Mouse (Mus musculus) limb, embryonic 14.5 days (tissue): ENCODE results near the gene Lrmda. TPM values are rescaled to one million over a fixed set of nuclear protein-coding genes. Genes with fewer than 3 reads are reported as not detected.
A peak's percentile ranks its signal among the peaks of the same experiment; 100 is the strongest.

Experiments
- ATAC-seq: fragments of 200-750 bp; cut with Nextera tagmentation; 2 replicates; pipeline ENCODE4 v1.8.0; 2017; ENCODE audit warnings: low read depth, moderate number of reproducible peaks, moderate TSS enrichment; ENCODE audit not compliant: low FRiP score
- DNase-seq: peaks from one replicate; pipeline ENCODE4 v3.0.0-alpha.2; 2015; ENCODE audit warnings: low spot score
- H3K27ac ChIP-seq: fragments of 300-500 bp; sonication (generic); replicated peaks from 2 replicates; pipeline ENCODE4 v1.5.1; 2014; ENCODE audit warnings: low read depth, mild to moderate bottlenecking, low read length, moderate library complexity, mixed read lengths
- H3K27me3 ChIP-seq: fragments of 300-500 bp; sonication (generic); 2 replicates; pipeline ENCODE4 v1.6.1; 2014; ENCODE audit warnings: low read length, mixed read lengths; ENCODE audit not compliant: control insufficient read depth, insufficient read depth
- H3K36me3 ChIP-seq: fragments of 300-500 bp; sonication (generic); 2 replicates; pipeline ENCODE4 v1.6.1; 2014; ENCODE audit warnings: mild to moderate bottlenecking, low read length, moderate library complexity, mixed read lengths; ENCODE audit not compliant: control insufficient read depth, insufficient read depth
- H3K4me1 ChIP-seq: fragments of 300-500 bp; sonication (generic); 2 replicates; pipeline ENCODE4 v1.6.1; 2014; ENCODE audit warnings: antibody characterized with exemption, low read length, mixed read lengths; ENCODE audit not compliant: control insufficient read depth, insufficient read depth
- H3K4me2 ChIP-seq: fragments of 300-500 bp; sonication (generic); replicated peaks from 2 replicates; pipeline ENCODE4 v1.6.1; 2014; ENCODE audit warnings: low read depth, mild to moderate bottlenecking, low read length, moderate library complexity; ENCODE audit not compliant: severe bottlenecking
- H3K4me3 ChIP-seq: fragments of 300-500 bp; sonication (generic); replicated peaks from 2 replicates; pipeline ENCODE4 v1.5.1; 2014; ENCODE audit warnings: low read length
- H3K9ac ChIP-seq: fragments of 300-500 bp; sonication (generic); 2 replicates; pipeline ENCODE4 v1.6.1; 2014; ENCODE audit warnings: mild to moderate bottlenecking, low read depth, low read length, moderate library complexity; ENCODE audit not compliant: severe bottlenecking
- H3K9me3 ChIP-seq: fragments of 300-500 bp; sonication (generic); 2 replicates; pipeline ENCODE4 v1.6.1; 2016; ENCODE audit warnings: low read length; ENCODE audit not compliant: control insufficient read depth
- POLR2A ChIP-seq: fragments of 200-500 bp; IDR thresholded peaks from 2 replicates; pipeline ENCODE4 v1.8.0; 2012; ENCODE audit warnings: inconsistent platforms, mild to moderate bottlenecking, moderate library complexity, borderline replicate concordance; ENCODE audit not compliant: insufficient read depth, insufficient read length; ENCODE audit errors: extremely low read depth
- WGBS: fragments of 180-500 bp; shearing (Covaris S2); extraction: QIAGEN DNeasy Blood & Tissue Kit; methylation state at CpG from one replicate; pipeline ENCODE4 v1.1.7; 2014; 5-methylcytosine and 5-hydroxymethylcytosine counted together
- polyA plus RNA-seq, 2 experiments: library from polyadenylated mRNA; depleted of rRNA in 1 of 2; stranded (reverse) in 1 of 2; unstranded in 1 of 2; fragments of >200 nt; fragmentation: Nextera tagmentation in 1 of 2; extraction: Ambion mirVana in 1 of 2; gene quantifications; 2 replicates each; pipeline versions ENCODE4 v1.2.1 to v1.2.3; 2012 to 2014

Gene Lrmda
- polyA plus RNA-seq, 2 experiments, result 0.08 to 0.72 TPM

- no peaks in the 10 kb centered on the region for H3K9me3 ChIP-seq
- H3K27ac ChIP-seq, result 0 out of 2 replicates have a peak overlapping the region, but pooled peaks have one; percentile 19
- WGBS, result 30% methylated on average over 5 of the region's 5 CpGs
- ATAC-seq (peak; percentile 47), DNase-seq (peak; percentile 33)
- no peak overlapping the region for H3K4me3 ChIP-seq
- TF ChIP-seq POLR2A, result no peak
- no peaks in the 10 kb centered on the region for H3K27me3 ChIP-seq
- no peak overlapping the region for H3K4me2 ChIP-seq
- H3K4me1 ChIP-seq, result no peaks in the 10 kb centered on the region
- no peak overlapping the region for H3K9ac ChIP-seq
- no peaks in the 10 kb centered on the region for H3K36me3 ChIP-seq
These were observed 949.2 kb downstream of the Lrmda start for GRCm38 (mm10) chr14:22968705-22969104.

GRCm38 (mm10) chr14:22986736-22987135, 967.2 kb downstream of the Lrmda start:
- Histone ChIP-seq H3K4me2 (no peak overlapping the region), H3K9me3 (no peaks in the 10 kb centered on the region), H3K27me3 (no peaks in the 10 kb centered on the region), H3K36me3 (no peaks in the 10 kb centered on the region), H3K9ac (no peak overlapping the region), H3K27ac (no peak overlapping the region), H3K4me1 (no peaks in the 10 kb centered on the region), H3K4me3 (no peak overlapping the region)
- no peak for TF ChIP-seq POLR2A
- ATAC-seq, result no peak
- DNase-seq, result no peak
- WGBS, result 63% methylated on average over 2 of the region's 2 CpGs

- ATAC-seq, result no peak
- DNase-seq, result no peak
- TF ChIP-seq POLR2A, result no peak
These were observed 968.7 kb downstream of the Lrmda start for GRCm38 (mm10) chr14:22988090-22988669.

GRCm38 (mm10) chr14:22995184-22995935, 975.8 kb downstream of the Lrmda start:
- Histone ChIP-seq H3K9me3 (no peaks in the 10 kb centered on the region), H3K27me3 (no peaks in the 10 kb centered on the region), H3K36me3 (no peaks in the 10 kb centered on the region), H3K4me1 (peaks cover 7% of the 10 kb centered on the region; the same call in 1 of the 2 replicates), H3K27ac (no peak overlapping the region), H3K4me2 (no peak overlapping the region), H3K4me3 (no peak overlapping the region), H3K9ac (no peak overlapping the region)
- WGBS, result 28% methylated on average over 8 of the region's 8 CpGs
- no peak for TF ChIP-seq POLR2A
- no peak for ATAC-seq
- peak; percentile 50 for DNase-seq

More at GRCm38 (mm10) chr14:22988090-22988669, 968.7 kb downstream of the Lrmda start:
- H3K36me3 ChIP-seq, result no peaks in the 10 kb centered on the region
- 74% methylated on average over 3 of the region's 3 CpGs for WGBS
- no peak overlapping the region for H3K4me2 ChIP-seq
- no peak overlapping the region for H3K9ac ChIP-seq
- no peaks in the 10 kb centered on the region for H3K9me3 ChIP-seq
- H3K27ac ChIP-seq, result no peak overlapping the region
- H3K4me1 ChIP-seq, result no peaks in the 10 kb centered on the region
- H3K4me3 ChIP-seq, result no peak overlapping the region
- H3K27me3 ChIP-seq, result no peaks in the 10 kb centered on the region

GRCm38 (mm10) chr14:22998906-22999305, 979.4 kb downstream of the Lrmda start:
- Histone ChIP-seq H3K27ac (no peak overlapping the region), H3K27me3 (no peaks in the 10 kb centered on the region), H3K9me3 (no peaks in the 10 kb centered on the region), H3K36me3 (no peaks in the 10 kb centered on the region), H3K4me1 (peaks cover 7% of the 10 kb centered on the region; the same call in 1 of the 2 replicates), H3K4me2 (no peak overlapping the region), H3K4me3 (no peak overlapping the region), H3K9ac (no peak overlapping the region)
- 86% methylated on average over 3 of the region's 3 CpGs for WGBS
- no peak for TF ChIP-seq POLR2A
- DNase-seq, result no peak
- no peak for ATAC-seq
